Mouse (Mus musculus) ES-Bruce4 (cell line): Measurements from ENCODE around the gene Dhx58.

Experiments used
- CTCF ChIP-seq: IDR thresholded peaks from one replicate; pipeline ENCODE4 v1.8.1; 2011; ENCODE audit warnings: low read depth, low read length
- EP300 ChIP-seq: IDR thresholded peaks from 2 replicates; pipeline ENCODE4 v1.6.1; 2011; ENCODE audit warnings: low read depth, low read length; ENCODE audit not compliant: insufficient read depth
- POLR2A ChIP-seq: IDR thresholded peaks from one replicate; pipeline ENCODE4 v1.8.1; 2011; ENCODE audit warnings: low read length; ENCODE audit not compliant: insufficient read depth

DNA sequence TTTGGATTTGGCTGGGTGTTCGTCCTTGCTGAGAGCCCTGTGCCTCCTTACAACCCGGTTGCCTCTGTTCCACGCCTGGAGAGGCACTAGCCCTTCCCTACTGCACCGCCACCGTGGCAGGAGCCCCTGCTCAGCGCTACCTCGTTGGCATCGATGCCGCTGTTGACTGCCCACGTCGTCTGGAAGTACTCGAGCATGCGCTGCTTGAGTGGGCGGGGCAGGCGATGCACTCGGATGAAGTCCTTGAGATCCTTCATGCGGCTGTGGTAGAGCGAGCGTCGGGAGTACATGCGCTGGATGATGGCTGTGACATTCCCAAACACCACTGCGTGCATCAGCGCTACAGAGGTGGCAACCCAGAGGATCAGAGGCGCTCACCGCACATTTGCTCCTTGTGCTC lies 45.4 kb upstream of the Dhx58 start:
- TF ChIP-seq CTCF (no peak), POLR2A (no peak), EP300 (no peak)
